Mouse (Mus musculus) neural tube, embryonic 14.5 days (tissue): ENCODE results near the gene Mgat2. TPM values are rescaled to one million over a fixed set of nuclear protein-coding genes. Genes with fewer than 3 reads are reported as not detected.
"Not testable (repeated sequence)": the region's sequence is repeated elsewhere in the genome, so short reads cannot be mapped to it uniquely, and the experiment has no call there.

ENCODE experiments used
- ATAC-seq: fragments of 200-750 bp; cut with Nextera tagmentation; 2 replicates; pipeline ENCODE4 v1.8.0; 2017; ENCODE audit warnings: low read depth, mild to moderate bottlenecking, moderate TSS enrichment, moderate library complexity
- H3K27ac ChIP-seq: fragments of 300-500 bp; sonication (generic); 2 replicates; pipeline ENCODE4 v1.5.1; 2014; ENCODE audit warnings: low read depth, mild to moderate bottlenecking, control low read depth, low read length, moderate library complexity, mixed read lengths
- H3K27me3 ChIP-seq: fragments of 300-500 bp; sonication (generic); 2 replicates; pipeline ENCODE4 v1.6.1; 2014; ENCODE audit warnings: low read length; ENCODE audit not compliant: control insufficient read depth, insufficient read depth
- H3K36me3 ChIP-seq: fragments of 300-500 bp; sonication (generic); 2 replicates; pipeline ENCODE4 v1.6.1; 2014; ENCODE audit warnings: low read length, mixed read lengths; ENCODE audit not compliant: control insufficient read depth, insufficient read depth
- H3K4me1 ChIP-seq: fragments of 300-500 bp; sonication (generic); 2 replicates; pipeline ENCODE4 v1.6.1; 2014; ENCODE audit warnings: low read length; ENCODE audit not compliant: control insufficient read depth, insufficient read depth
- H3K4me2 ChIP-seq: fragments of 300-500 bp; sonication (generic); 2 replicates; pipeline ENCODE4 v1.6.1; 2014; ENCODE audit warnings: mild to moderate bottlenecking, low read depth, low read length, control low read depth
- H3K4me3 ChIP-seq: fragments of 300-500 bp; sonication (generic); 2 replicates; pipeline ENCODE4 v1.5.1; 2014; ENCODE audit warnings: low read depth, low read length, control low read depth, mixed read lengths
- H3K9ac ChIP-seq: fragments of 300-500 bp; sonication (generic); replicated peaks from 2 replicates; pipeline ENCODE4 v1.6.1; 2014; ENCODE audit warnings: low read depth, mild to moderate bottlenecking, control low read depth, low read length, mixed read lengths
- H3K9me3 ChIP-seq: fragments of 300-500 bp; sonication (generic); 2 replicates; pipeline ENCODE4 v1.6.1; 2016; ENCODE audit warnings: low read length; ENCODE audit not compliant: control insufficient read depth
- WGBS: fragments of 180-500 bp; shearing (Covaris S2); extraction: QIAGEN DNeasy Blood & Tissue Kit; methylation state at CpG from one replicate; pipeline ENCODE4 v1.1.7; 2014; 5-methylcytosine and 5-hydroxymethylcytosine counted together
- polyA plus RNA-seq: library from polyadenylated mRNA; unstranded; fragments of >200 nt; fragmentation: Nextera tagmentation; extraction: Ambion mirVana; gene quantifications from 2 replicates; pipeline ENCODE4 v1.2.1, GENCODE M21; 2014

Mgat2 gene
- polyA plus RNA-seq, 1 experiment from 2014 or later = 36.8 TPM

GRCm38 (mm10) chr12:69158366-69158764 is 25.6 kb upstream of the Mgat2 start:
- Histone ChIP-seq H3K27me3 (no peaks in the 10 kb centered on the region), H3K4me2 (peak overlapping the region; percentile 73), H3K9me3 (no peaks in the 10 kb centered on the region), H3K27ac (peak overlapping the region; percentile 91), H3K4me1 (peaks cover 8% of the 10 kb centered on the region), H3K4me3 (peak overlapping the region; percentile 65), H3K9ac (peak overlapping the region; percentile 83), H3K36me3 (peaks cover 4% of the 10 kb centered on the region; the same call in 1 of the 2 replicates)
- WGBS = 2% methylated on average over 19 of the region's 19 CpGs
- ATAC-seq = no peak

DNA sequence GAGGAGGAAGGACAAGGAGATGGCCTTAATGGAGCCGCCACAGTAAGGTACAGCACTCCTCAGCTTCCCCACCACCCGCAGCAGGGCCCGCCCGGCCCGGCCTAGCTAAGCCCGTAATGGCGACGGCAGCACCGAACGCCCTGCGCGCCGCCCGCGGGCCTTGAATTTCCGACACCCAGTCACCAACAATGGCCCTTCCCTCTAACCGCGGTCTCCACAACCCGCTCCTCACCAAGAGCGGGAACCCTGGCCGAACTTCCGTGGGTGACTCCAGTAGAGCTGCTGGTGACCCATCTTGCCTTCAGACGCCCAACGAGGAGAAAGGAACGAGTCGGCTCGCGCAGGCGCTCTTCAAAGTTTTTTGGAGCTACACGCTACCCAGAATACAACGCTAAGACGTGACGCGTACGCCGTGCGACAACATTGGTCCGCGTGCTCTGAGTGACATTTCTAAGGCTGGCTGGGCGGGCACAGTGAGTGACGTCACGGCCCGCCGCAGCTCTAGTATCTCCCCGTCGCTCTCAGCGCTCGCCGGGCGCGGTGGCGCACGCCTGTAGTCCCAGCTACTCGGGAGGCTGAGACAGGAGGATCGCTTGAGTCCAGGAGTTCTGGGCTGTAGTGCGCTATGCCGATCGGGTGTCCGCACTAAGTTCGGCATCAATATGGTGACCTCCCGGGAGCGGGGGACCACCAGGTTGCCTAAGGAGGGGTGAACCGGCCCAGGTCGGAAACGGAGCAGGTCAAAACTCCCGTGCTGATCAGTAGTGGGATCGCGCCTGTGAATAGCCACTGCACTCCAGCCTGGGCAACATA is 25.0 kb upstream of the Mgat2 start, which contains the start of gene Rps29:
Rps29 (minus strand) TSS at position 422 of the 813 bp plus-strand sequence.
- not testable (repeated sequence) for H3K27me3 ChIP-seq, H3K4me1 ChIP-seq, H3K9me3 ChIP-seq, H3K36me3 ChIP-seq
- ATAC-seq = peak; percentile 99
- Histone ChIP-seq H3K4me2 (peak within 1 kb of the TSS; percentile 73), H3K9ac (peak within 1 kb of the TSS; percentile 83), H3K4me3 (peak within 1 kb of the TSS; percentile 65), H3K27ac (peak within 1 kb of the TSS; percentile 91)
- WGBS = under 1% methylated on average over 57 of the region's 68 CpGs

- Histone ChIP-seq H3K9me3 (no peaks in the 10 kb centered on the region), H3K27ac (no peak overlapping the region), H3K9ac (no peak overlapping the region), H3K4me3 (peak overlapping the region; percentile 16; the same call in 1 of the 2 replicates), H3K4me2 (no peak overlapping the region), H3K4me1 (peaks cover 8% of the 10 kb centered on the region), H3K36me3 (peaks cover 4% of the 10 kb centered on the region; the same call in 1 of the 2 replicates), H3K27me3 (no peaks in the 10 kb centered on the region)
- 4% methylated on average over 9 of the region's 9 CpGs for WGBS
- ATAC-seq = no peak; the same call in 1 of the 2 replicates
Observed at GRCm38 (mm10) chr12:69159578-69159940, 24.4 kb upstream of the Mgat2 start.

DNA sequence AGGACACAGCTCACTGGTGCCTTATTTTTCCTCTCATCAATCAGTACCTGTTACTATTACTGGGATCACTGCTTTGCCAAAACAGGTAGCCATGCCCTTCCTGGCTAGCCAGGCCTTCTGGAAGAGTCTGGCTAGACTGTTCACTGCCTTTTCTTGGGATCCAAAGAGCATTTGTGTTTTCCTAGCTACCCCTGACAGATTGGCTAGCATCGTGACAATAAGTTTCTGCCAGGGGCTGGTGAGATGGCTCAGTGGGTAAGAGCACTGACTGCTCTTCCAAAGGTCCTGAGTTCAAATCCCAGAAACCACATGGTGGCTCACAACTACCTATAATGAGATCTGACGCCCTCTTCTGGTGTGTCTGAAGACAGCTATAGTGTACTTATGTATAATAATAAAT is 23.3 kb upstream of the Mgat2 start:
- not testable (repeated sequence) for H3K9me3 ChIP-seq, H3K27me3 ChIP-seq, H3K4me2 ChIP-seq, H3K36me3 ChIP-seq, H3K4me3 ChIP-seq, H3K9ac ChIP-seq, H3K4me1 ChIP-seq, ATAC-seq, H3K27ac ChIP-seq
- 69% methylated on average over 2 of the region's 2 CpGs for WGBS

- ATAC-seq, H3K9me3 ChIP-seq, H3K4me1 ChIP-seq, H3K4me2 ChIP-seq, H3K27ac ChIP-seq, H3K36me3 ChIP-seq, H3K4me3 ChIP-seq, H3K9ac ChIP-seq, H3K27me3 ChIP-seq: not testable (repeated sequence)
- WGBS = 78% methylated on average over 4 of the region's 4 CpGs
Observed at GRCm38 (mm10) chr12:69163586-69163985, 20.4 kb upstream of the Mgat2 start.

DNA sequence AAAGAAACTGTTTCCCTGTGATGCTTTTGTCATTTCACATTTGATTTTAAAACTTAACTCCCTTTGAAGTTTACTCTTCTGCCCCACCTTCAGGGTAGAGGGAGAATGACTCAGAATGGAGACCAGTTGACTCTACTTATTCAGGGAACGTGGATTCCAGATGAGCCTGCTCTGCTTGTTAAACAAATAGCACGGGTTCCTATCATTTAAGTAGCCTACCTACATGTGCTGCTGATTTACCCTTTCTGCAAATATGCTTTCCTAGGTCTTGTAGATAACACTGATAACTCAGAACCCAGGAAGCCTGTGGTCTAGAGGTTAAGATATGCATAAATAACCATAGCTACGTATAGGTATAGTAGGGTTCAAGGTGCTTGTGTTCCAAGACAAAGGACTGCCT is 19.1 kb upstream of the Mgat2 start:
- WGBS = 63% methylated on average over 3 of the region's 3 CpGs
- Histone ChIP-seq H3K4me2 (no peak overlapping the region), H3K9ac (no peak overlapping the region)

GRCm38 (mm10) chr12:69166861-69167581 is 16.9 kb upstream of the Mgat2 start:
- H3K36me3 ChIP-seq, H3K9me3 ChIP-seq, ATAC-seq, H3K4me2 ChIP-seq, H3K4me3 ChIP-seq, H3K9ac ChIP-seq, H3K27ac ChIP-seq, H3K27me3 ChIP-seq, H3K4me1 ChIP-seq: not testable (repeated sequence)
- WGBS = 76% methylated on average over 8 of the region's 8 CpGs

More for the DNA sequence above, 19.1 kb upstream of the Mgat2 start:
- Histone ChIP-seq H3K9me3 (no peaks in the 10 kb centered on the region), H3K27ac (no peak overlapping the region), H3K36me3 (no peaks in the 10 kb centered on the region), H3K4me1 (peaks cover 4% of the 10 kb centered on the region), H3K27me3 (no peaks in the 10 kb centered on the region), H3K4me3 (no peak overlapping the region)
- no peak for ATAC-seq

DNA sequence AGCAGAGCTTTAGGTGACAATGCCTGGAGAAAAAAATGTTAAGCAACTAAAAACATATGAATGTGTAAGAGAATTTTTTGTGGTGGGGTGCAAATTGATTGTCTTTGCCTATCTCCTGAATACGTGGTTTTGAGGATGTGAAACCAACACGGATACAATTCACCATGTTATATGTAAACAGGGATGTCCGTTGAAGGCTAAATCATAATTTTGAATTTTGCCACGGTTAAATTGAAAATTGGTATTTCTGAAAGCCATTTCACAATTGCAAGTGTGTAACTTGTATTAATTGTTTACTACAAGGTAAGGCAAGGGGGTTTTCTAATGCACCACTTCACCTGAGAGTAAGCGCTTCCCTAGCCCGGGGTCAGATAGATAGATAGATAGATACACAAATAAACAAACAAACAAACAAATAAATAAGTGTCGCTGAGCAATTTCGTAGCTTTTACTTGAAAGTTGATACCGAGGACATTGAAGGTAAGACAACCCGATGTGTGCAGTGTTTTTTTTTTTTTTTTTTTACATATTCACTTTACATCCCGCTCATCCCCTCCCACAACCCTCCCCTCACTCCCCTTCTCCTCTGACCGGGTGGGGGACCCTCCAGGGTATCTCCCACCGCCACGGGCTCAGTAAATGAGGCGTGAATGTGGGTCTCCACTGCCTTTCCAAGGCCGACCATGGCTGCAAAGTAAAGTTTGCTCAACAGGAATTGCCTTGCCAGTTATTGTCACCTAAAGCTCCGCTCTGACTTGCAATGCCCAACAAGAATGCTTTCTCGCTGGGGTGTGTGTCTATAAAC is 16.1 kb upstream of the Mgat2 start:
- 8% methylated on average over 18 of the region's 18 CpGs for WGBS

More for the DNA sequence above, 16.1 kb upstream of the Mgat2 start:
- Histone ChIP-seq H3K36me3 (no peaks in the 10 kb centered on the region), H3K4me3 (peak overlapping the region; percentile 55), H3K4me2 (peak overlapping the region; percentile 93), H3K27ac (peak overlapping the region; percentile 72), H3K27me3 (no peaks in the 10 kb centered on the region), H3K9me3 (no peaks in the 10 kb centered on the region), H3K4me1 (peaks cover 4% of the 10 kb centered on the region), H3K9ac (peak overlapping the region; percentile 62)
- ATAC-seq = peak; percentile 66
